Mouse (Mus musculus) heart, embryonic 14.5 days (tissue): Measurements from ENCODE around the gene Smok3b. TPM values are rescaled to one million over a fixed set of nuclear protein-coding genes. Genes with fewer than 3 reads are reported as not detected.

Source experiments
- polyA plus RNA-seq: library from polyadenylated mRNA; unstranded; fragments of >200 nt; fragmentation: Nextera tagmentation; extraction: Ambion mirVana; gene quantifications from 2 replicates; pipeline ENCODE4 v1.2.1, GENCODE M21; 2014

Gene Smok3b
- polyA plus RNA-seq, 1 experiment from 2014 or later = not detected

Other genes starting within 250 kb of the Smok3b start
- gene Ppp1r35, start 242.6 kb upstream of the Smok3b start, polyA plus RNA-seq = 29.8 and 36.7 TPM in 2 replicates
- gene Mepce, start 233.8 kb upstream of the Smok3b start, polyA plus RNA-seq = 7.9 and 9.2 TPM in 2 replicates
- gene Zcwpw1, start 233.6 kb upstream of the Smok3b start, polyA plus RNA-seq = 7.3 and 7.6 TPM in 2 replicates
- 3.2 and 3.8 TPM in 2 replicates for gene Pilra, start 185.1 kb upstream of the Smok3b start, polyA plus RNA-seq
- gene Pilrb1, start 163.3 kb upstream of the Smok3b start, polyA plus RNA-seq = 0.44 and 0.68 TPM in 2 replicates
- 2.6 and 2.7 TPM in 2 replicates for gene Pilrb2, start 149.6 kb upstream of the Smok3b start, polyA plus RNA-seq
- gene Cyp3a13, start 99.8 kb upstream of the Smok3b start, polyA plus RNA-seq = not detected in 2 replicates
- gene Gjc3, start 58.3 kb upstream of the Smok3b start, polyA plus RNA-seq = 0.11 TPM in 1 of 2 replicates, not detected in the other
- not detected in 2 replicates for gene Azgp1, start 39.9 kb upstream of the Smok3b start, polyA plus RNA-seq
- not detected in 2 replicates for gene Smok3a, start 168 bp upstream of the Smok3b start, polyA plus RNA-seq
- gene Smok3c, start 31.8 kb downstream of the Smok3b start, polyA plus RNA-seq = not detected in 2 replicates
- 13.3 and 13.8 TPM in 2 replicates for gene Zkscan1, start 63.7 kb downstream of the Smok3b start, polyA plus RNA-seq
- 40.0 and 40.4 TPM in 2 replicates for gene Zscan21, start 95.5 kb downstream of the Smok3b start, polyA plus RNA-seq
- gene Zfp113, start 134.3 kb downstream of the Smok3b start, polyA plus RNA-seq = 10.3 and 10.4 TPM in 2 replicates
- gene Cops6, start 139.6 kb downstream of the Smok3b start, polyA plus RNA-seq = 242 and 254 TPM in 2 replicates
- 9.4 and 9.6 TPM in 2 replicates for gene Ap4m1, start 150.6 kb downstream of the Smok3b start, polyA plus RNA-seq
- gene Mcm7, start 151.0 kb downstream of the Smok3b start, polyA plus RNA-seq = 89.0 and 102 TPM in 2 replicates
- gene Taf6, start 166.0 kb downstream of the Smok3b start, polyA plus RNA-seq = 65.2 and 66.0 TPM in 2 replicates
- gene Cnpy4, start 166.1 kb downstream of the Smok3b start, polyA plus RNA-seq = 18.5 and 22.8 TPM in 2 replicates
- gene Mblac1, start 172.9 kb downstream of the Smok3b start, polyA plus RNA-seq = 6.1 and 6.5 TPM in 2 replicates
- gene Nxpe5, start 204.5 kb downstream of the Smok3b start, polyA plus RNA-seq = not detected in 2 replicates
- 80.5 and 93.6 TPM in 2 replicates for gene Lamtor4, start 234.1 kb downstream of the Smok3b start, polyA plus RNA-seq
- 2.9 and 3.3 TPM in 2 replicates for gene BC037034, start 242.6 kb downstream of the Smok3b start, polyA plus RNA-seq